Mouse (Mus musculus) thymus, postnatal 36 days (tissue): ENCODE measurements around the gene Plekha6.

Experiments
- DNase-seq, 2 experiments: peaks; one replicate each; pipeline ENCODE4 v3.0.0; 2022; ENCODE audit warnings: mixed read lengths in 2 of 2

The Plekha6 gene

GRCm38 (mm10) chr1:133182706-133183095 lies 18.7 kb downstream of the Plekha6 start:
- DNase-seq: no peak

DNA sequence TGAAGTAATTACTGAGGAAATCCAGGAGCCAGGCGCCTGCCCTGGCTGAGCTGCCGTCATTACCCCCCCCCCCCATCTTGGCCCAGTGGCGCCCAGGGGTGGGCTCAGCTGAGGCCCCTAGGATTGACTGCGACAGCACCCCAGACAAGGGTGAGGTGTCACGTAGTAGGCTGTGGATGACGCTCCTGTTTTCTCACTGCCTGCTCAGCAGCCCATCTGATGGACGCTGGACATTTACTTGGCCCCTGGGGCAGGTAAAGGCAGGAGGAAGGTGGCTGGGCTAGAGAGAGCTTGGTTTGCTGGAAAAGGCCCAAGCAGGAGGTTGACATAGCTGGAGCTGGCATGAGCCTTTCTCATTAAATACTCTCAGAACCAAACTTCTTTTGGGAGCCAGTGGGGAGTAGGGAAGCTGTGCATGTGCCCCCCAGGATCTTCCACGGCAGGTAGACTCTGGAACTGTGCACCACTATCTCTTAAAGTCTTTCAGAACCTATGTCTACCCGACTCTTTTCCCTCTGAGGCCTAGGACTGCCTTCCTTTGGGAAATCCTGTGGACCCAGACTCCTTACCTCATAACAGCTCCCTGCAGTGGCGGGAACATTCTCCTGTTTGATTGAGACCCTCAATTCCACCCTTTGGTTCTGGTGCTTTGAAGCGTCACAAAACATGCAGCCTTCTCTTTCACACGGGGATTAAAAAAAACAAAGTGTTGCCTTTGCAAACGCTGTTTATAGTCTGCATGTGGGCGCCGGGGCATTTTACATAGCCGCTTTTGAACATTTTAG lies 19.3 kb downstream of the Plekha6 start:
- no peak for DNase-seq

GRCm38 (mm10) chr1:133187948-133188680 lies 24.1 kb downstream of the Plekha6 start:
- no peak for DNase-seq

DNA sequence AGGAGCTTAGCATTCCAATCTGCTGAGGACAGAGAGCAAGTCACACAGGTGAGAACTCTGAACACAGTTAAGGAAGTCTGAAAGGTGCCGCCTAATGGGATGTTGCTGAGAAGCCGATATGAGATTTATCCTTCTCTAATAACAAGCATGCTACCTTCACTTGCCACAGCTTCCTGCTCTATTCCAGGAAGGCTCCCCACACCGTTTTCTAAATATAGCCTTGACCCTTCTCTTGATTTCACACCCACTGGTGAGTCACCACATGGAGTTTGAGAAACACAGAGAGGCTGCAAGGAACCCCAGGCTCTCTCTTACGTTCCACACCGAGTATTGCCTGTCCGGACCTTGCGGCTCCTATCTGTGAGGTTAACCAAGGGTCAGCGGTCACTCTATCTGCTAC lies 24.7 kb downstream of the Plekha6 start:
- DNase-seq: no peak

DNA sequence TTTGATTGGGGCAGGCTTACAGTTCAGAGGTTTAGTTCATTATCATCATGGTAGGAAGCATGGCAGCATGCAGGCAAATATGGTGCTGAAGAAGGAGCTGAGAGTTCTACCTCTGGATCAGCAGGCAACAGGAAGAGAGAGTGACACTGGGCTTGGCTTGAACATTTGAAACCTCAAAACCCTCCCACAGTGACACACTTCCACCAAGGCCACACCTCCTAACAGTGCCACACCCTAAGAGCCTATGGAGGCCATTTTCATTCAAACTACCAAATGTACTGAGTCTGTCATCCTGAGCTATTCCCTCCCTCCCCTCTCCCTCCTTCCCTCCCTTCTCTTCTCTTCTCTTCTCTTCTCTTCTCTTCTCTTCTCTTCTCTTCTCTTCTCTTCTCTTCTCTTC lies 25.5 kb downstream of the Plekha6 start:
- no peak for DNase-seq

DNA sequence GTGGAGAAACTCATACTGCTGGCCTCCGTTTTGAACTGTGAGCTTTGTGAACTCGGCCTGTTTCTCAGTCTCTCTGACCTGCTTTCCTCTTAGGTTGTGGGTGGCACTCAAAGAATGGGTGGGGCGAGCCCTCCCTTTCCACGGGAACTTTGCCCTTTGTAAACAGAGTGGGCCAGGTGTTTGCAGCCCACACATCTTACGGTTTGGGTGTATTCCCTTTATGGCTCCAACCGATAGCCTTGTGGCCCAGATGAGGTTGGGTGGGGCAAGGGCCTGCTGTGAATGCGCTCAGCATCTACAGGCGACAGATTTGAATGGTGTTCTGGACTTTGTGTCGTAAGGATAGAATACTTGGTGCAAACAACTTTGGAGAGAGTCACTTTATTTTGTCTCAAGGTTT lies 26.5 kb downstream of the Plekha6 start:
- peak; percentile 23 to 57 for DNase-seq

DNA sequence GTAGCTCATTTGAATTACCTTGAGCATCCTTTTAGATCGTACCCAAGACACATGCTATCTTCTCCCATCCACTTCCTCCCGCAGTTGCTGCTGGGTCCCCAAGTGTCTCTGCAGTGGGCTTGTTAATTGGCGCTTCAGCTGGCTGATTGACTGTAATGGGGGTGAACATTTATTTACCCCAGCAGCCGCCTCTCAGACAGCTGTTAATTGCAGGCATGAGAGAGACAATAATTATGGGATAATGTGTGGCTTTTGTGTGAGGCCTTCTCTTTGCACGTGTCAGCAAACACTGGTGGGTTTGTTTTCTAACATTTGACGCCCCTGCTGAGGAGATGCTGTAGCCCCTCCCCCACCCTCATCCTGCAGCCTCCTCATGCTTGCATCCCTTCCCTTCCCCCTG lies 32.2 kb downstream of the Plekha6 start:
- DNase-seq: no peak

- no peak for DNase-seq
Measured at GRCm38 (mm10) chr1:133197266-133197665, 33.3 kb downstream of the Plekha6 start.

DNA sequence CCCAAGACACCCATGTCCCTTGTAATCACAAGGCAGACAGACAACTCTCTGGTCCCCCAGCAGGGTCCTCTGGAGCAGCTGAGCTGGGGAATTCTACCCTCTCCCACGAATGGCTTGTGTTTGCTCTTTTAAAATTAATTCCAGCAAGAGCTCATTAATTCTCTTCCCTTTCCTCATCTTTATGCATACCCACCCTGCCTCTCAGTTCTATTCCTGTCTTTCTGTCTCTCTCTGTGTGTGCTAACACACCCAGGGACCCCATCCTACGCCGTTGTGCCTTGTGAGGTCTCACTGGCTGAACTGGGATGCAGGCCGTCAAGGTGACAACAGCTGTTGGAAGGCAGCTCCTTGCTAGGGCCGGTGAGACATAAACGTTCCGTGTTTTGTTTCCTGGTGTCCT lies 35.7 kb downstream of the Plekha6 start:
- no peak for DNase-seq

DNA sequence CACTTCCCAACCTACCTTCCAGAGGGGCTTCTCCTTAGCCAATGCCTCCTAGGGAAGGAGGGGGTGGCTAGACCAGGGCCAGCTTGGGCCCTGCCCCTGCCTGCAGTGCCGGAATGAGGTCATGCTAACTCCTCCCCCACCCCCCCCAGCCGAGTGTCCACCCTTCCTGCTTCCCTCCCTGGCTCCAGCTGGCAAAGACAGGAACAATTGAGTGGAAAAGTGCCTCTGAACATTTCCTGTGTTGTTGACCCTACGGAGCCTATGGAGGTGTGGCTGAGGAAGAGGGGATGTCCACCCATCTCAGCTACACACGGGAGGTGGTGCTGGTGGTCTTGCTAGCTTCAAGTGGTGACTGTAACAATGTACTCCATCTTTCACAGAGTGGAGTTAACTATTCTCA lies 37.5 kb downstream of the Plekha6 start:
- DNase-seq: no peak

DNA sequence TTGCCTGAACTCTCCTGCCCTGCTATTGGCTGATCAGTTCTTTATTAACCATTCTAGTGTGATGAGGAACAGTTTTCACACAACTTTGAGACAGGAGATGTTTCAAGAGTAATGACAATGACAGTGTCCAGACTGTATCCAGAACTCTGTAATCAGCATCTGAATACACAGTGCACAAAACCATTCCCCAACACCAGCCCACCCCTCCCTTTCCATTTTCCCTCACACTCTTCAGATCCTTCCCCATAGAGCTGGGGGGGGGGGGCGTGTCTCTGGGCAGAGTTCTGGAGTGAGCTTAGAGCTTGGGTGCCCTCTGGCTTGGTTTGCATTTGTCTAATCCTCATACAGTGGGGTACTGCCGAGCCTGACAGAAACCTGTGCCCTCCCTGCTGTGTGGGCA lies 39.7 kb downstream of the Plekha6 start:
- DNase-seq: no peak

DNA sequence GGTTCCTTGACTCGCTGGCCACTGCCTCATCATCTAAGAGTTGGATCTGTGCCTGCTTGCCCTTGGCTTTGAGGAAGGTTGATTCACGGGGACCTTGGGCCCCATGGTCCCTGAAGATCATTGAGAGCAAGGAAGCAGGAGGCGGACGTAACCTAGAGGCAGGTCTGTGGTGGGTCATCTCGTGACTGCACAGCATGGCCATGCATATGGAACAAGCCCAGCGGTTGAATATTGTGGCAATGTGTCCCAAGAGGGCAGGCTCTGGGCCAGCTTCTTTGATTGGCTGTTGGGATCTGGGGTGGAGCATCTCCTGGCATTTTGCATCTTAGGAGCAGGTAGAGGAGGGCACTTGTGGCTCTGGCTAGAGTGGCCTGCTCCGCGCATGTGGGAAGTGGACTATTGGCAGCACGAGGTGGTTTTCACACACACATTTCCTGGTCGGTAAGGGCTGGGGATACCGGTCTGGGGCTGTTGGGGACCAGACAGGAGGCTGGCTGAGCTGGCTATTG lies 40.4 kb downstream of the Plekha6 start:
- DNase-seq: no peak

- no peak for DNase-seq
Measured at GRCm38 (mm10) chr1:133204985-133205384, 41.0 kb downstream of the Plekha6 start.

- no peak for DNase-seq
Measured at GRCm38 (mm10) chr1:133208086-133208815, 44.2 kb downstream of the Plekha6 start.

- DNase-seq: no peak
Measured at GRCm38 (mm10) chr1:133209036-133209435, 45.0 kb downstream of the Plekha6 start.

DNA sequence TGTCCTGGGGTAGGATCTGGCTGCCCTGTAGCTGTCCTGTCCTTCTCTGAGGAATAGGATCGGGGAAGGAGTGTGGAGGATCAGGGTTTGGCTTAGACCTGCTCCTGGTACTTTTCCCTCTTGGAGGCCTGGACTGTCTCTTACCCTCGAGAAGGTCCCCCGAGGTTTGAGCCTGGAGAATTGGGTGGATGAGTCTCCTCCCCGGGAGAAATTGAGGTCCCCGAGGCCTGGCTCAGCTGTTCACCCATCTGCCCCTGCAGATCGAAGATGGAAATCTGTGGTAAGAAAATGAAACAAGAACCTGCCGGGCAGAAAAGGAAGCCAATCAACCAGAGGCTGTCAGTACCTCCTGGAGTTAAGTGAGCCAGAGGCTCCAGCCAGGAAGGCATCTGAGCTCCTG lies 45.5 kb downstream of the Plekha6 start:
- no peak for DNase-seq

DNA sequence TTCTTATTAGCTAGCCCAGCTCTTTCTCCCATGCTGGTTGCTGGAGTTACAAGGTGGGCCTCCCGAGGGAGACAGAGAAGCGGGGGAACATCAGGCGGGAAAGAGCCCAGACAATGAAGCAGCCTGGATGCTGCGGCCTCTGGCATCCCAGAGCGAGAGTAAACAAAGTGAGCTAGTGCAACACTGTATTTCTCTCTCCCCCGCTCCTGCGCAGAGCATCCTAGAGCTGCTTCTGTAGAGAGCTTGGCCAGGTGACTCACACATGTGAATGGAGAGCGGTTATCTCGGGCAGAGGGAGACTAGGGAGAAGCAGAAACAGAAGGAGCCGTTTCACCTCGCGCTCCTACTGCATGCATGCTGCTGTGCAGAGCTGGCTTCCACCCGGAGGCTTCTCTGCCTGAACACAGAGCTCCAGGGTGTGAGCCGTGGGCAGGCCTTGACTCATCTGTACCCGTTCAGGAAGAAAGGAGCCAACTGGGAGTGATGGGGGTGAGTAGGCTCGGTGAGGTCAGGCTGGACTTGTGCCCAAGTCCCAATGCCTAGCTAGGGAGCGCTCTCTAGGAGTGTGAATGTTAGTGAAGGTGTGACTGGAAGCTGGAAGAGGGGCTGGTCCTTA lies 46.0 kb downstream of the Plekha6 start:
- DNase-seq: no peak

DNA sequence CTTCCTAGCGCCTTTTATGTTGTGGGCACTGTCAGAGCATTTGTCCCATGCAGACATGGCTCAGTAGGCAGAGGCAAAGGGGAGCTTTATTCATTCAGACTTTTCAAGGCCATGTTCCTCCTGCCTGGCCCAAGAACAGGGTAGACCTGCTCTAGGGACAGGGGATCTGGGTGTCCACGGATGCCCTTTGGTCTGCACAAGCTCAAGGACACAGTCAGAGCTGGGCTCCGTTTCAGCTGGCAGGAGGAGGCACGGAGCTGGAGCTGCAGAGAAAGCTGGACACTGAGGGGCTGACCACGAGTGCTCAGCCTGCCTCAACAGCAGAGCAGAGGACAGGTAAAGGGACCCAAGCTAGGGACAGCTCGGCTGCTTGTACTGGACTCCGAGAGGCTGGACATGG lies 46.8 kb downstream of the Plekha6 start:
- DNase-seq: no peak

DNA sequence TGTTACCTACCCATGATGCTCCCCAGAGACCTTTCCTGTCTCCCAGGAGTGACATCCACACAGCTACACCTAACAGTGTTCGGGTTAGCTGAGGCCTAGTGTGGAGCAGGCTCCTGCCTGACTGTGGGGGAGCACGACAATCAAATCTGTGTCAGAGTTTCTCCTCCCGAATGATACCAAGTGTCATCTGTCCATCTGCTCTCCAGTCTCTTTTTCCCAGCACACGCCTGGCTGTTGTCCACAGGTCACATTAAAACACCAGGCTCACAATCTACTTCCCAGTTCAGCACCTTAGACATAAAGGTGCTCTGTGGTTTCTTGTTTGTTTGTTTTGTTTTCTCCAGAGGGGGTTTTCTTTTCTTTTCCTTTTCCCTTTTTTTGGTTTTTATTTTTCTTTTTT lies 48.3 kb downstream of the Plekha6 start:
- DNase-seq: no peak

DNA sequence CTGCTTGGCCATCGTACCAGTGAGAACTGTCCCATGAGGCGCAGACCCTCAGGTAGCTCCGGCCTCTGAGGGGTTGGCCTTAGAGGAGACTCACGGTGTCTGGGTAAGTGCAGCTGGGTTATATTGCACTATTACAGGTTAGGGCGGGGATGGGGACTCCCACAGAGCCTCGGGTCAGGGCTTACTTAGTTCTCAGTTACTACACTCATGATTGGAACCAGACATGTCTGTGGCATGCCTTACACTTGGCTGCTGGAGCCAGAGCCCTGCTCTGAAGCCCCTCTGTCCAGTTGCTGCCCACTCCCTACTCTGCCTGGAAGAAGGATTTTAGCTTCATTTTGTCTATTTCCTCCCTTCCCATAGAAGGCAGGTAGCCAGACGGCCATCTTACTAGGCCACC lies 49.1 kb downstream of the Plekha6 start:
- DNase-seq: no peak

DNA sequence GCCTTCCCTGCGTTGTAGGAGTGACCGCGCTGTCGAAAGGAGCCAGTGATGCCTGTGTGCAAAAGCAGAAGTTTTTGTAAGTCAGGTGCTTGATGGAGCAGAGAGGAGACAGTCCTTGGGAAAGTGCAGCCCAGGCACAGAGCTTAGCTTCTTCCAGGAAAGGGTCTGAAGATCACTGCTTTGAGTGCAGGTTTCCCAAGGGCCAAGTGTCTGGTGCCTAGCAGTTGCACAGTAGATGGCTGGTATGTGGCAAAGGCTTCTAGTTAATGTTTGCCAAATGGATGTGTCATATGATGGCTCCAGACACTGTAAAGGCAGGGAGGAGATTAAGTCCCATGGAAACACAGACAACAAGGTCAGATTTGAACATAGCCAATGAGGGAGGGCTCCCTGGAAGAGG lies 49.9 kb downstream of the Plekha6 start:
- no peak for DNase-seq

DNA sequence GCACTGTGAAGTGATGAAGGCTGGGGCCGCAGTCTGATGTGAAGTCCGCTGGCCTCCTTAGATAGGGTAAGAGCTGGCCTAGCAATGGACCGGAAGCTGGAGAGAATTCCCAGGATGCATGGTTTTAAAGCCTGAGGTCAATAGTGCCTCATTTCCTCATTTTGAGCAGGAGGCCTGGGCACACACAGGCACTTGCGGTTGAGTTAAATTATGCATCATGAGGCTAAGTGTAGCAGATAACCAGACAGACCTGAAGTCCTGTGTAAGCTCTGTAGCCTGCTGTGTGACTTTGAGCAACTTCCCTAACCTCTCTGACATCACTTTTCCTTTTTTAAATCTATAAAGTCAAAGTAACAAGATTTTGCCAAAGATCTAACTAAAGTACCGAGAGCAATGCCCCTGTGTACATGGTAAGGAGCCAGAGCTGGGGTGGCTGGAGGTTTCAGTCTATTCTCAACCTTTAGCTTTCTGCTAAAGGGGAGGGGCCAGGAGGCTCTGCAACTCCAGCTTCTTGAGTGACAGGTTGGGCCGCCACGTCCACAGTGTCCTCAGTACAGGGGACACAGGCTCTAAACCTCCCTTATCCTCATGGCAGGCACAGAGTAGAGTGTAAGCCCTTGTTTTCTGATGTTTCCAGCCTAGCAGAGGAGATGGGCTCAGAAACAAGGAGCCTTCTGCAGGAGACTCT lies 50.8 kb downstream of the Plekha6 start:
- DNase-seq: no peak

GRCm38 (mm10) chr1:133215360-133215700 lies 51.3 kb downstream of the Plekha6 start:
- DNase-seq: no peak
